Mouse (Mus musculus): ENCODE results near the gene Slc17a9.

Gene Slc17a9

DNA sequence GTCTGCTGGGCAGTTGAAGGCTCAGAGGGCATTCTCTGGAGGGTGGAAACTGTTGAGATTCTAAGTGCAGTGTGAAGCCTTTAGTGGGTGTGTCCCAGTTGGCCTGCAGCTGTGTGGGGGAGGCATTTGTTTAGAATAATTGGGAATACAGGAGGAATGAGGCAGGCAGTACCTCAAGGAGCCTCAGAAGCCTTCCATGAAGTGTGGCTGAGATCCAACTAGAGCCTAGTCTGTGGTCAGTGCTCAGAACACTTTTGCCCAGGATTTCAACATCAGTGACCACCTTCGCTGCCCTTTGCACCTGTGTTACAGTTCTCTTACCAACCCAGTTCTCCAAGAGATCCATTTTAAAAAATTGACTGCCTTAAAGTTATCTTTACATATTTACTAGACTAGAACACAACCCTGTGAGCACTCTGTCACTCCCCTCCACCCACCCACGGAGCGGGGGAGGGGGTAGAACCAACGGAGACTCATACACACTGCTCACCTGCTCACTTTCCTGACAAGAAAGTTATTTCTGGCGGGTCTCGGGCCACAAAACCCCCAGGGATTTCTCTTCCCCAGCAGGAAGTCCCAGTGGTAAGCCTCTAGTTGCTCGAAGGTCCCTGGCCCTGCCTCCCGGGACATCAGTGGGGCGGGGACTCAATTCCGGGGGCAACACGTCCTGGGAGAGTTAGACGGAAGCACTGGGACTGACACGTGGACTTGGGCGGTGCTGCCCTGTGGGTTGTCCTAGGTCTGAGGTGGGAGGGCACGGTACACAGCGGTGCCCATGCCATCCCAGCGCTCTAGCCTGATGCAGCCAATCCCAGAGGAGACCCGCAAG lies at the start of gene Slc17a9:
TSS of gene Slc17a9 (plus strand) at position 679 of the 829 bp plus-strand sequence.
- DNase-seq (ENCODE audit: low read depth, low spot score), result no peak

DNA sequence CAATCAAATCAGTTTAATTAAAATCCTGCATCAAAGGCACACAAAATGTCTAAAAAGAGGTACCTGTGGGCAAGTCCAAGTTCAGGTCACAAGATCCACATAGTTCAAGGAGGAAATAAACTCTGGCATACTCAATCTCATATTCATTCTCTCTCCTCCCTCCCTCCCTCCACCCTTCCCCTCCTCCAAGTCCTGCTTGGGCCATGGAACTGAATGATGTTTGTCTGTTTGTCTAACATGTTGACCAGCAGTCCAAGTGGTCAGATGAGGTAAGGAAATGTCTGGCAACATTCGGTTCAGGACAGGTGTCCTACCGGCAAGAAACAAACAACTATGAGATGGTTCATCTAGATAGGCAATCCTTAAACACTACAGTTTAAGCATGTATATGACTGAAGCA lies 48.4 kb upstream of the Slc17a9 start:
- DNase-seq (ENCODE audit: low read depth, low spot score), result no peak

DNA sequence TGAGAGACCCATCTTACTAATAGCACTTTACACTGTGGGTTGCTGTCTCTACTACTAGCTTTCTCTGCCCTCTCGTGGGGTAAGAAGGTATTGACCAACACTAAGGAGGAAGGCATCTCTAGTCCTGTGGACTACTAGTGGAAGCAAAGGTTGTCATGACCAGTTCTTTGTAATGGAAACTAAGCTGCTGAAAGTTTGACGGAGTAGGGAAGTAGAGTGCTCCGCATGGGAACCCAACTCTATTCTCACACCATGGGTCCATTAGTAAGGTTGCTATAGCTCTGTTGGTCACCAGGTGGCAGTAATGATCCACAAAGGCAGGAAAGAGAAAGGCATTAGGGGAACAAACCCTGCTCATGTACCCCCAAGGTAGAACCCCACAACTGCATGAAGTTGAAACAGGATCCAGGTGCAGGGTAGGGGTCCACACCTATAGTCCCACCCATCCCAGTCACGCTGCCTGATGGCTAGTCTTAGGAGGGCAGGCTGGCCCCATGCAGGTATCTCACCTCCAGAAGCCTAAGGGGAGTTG lies 46.4 kb upstream of the Slc17a9 start:
- peak; percentile 64 for DNase-seq (ENCODE audit: low read depth, low spot score)

DNA sequence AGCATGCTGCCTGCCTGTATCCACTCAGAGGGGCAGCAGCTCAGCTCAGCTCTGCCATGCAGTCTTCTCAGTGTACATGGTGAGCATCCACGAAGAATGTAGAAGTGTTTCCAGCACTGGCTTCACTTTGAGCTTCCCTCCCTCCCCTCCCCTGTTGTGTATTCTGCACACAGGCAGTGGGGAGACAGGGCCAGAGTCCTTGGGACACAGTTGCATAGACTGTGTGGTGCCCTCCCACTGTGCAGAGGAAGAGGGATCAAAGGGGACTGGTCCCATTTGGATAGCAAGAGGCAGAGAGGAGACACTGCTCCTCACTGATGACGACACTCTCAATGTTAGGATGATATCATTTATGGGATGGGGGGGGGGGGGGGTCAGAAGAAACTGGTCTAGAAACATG lies 43.8 kb upstream of the Slc17a9 start:
- DNase-seq (ENCODE audit: low read depth, low spot score), result no peak

DNA sequence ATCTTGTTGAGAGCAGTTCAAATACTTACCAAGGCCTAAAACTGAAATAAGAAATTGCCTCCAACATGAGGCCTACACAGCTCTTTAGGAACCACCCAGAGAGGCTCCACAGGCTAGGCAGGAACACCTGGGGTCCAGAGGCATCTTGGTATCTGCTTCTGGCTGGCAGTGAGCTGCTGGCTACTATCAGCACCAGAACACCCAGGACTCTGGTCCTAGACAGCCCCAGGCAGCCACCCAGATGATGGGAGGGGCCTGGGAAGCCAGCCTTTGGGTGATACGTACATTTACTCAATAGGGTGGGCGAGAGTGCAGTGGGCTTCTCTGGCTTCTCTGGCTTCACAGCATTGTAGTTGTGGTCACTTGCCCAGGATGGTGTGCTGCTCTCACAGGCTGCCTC lies 41.5 kb upstream of the Slc17a9 start:
- DNase-seq (ENCODE audit: low read depth, low spot score), result no peak

DNA sequence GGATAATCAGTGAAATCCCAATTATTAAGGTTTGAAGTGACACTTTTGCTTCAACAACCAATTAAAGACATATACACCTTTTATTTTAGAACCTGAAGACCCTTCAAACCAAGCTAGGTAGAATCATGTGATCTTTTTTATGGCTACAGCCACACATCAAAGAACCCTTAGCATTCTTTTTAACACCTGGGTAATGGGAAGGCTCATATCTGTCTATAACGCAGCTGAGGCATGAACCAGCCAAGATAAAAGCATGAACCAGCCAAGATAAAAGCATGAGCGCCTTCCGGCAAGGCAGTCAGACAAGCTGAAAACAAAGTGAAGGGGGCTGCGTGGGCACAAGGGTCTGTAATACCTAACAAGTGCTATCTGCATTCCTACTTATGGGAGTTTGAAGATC lies 41.0 kb upstream of the Slc17a9 start:
- DNase-seq (ENCODE audit: low read depth, low spot score), result no peak

DNA sequence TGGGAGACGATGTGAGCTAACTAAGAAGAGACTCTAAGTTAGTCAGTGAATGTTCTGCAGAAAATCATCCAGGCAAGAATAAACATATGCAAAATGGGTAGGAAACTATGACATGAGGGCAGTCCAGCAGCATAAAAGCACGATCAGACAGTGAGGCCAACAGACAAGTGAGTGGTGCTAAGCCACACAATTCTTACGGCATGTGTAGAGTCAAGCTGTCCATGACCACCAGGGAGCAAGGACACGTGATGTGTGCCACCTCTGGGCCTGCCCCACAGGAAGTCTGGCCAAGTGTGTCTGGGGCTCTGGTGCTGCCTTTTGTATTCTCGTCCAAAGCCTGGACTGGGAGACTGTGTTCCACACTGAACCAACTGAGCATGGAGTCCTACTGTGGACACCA lies 35.2 kb upstream of the Slc17a9 start:
- no peak for DNase-seq (ENCODE audit: low read depth, low spot score)

DNA sequence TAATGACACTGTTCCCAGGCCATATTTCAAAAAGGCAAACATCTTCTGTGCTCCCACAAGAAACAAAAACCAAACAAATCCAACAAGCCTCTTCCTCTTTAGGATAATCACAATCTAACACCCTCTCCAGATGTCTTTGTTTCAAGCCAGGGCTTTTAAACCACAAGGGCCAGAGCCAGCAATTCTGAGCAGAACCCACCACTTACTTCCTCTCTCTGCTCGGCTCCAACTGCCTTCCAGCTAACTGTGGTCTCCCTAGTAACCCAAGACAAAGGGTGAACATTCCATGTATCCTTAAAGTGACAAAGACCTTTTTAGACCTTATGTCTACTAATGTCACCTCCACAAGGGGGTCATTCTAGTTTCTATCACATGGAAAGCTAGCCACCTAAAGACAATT lies 32.4 kb upstream of the Slc17a9 start:
- peak; percentile 59 for DNase-seq (ENCODE audit: low read depth, low spot score)

DNA sequence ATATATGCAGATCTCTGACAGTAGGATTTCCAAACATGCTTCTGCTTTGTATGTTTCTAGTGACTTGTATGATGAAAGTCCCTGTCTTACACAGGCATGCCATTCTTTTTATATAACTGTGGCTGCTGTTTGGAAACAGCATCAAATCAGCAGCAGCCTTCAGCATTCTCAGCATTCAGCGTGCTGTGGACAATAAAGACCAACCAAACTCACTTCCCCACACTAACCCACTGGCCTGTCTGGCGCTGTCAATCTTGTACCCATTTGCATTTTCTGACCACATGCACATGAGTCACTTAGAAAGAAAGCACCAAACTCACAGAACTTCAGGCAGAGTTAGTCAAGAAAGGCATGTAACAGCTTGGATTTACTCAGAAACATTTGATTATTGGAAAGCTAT lies 29.9 kb upstream of the Slc17a9 start:
- no peak for DNase-seq (ENCODE audit: low read depth, low spot score)

DNA sequence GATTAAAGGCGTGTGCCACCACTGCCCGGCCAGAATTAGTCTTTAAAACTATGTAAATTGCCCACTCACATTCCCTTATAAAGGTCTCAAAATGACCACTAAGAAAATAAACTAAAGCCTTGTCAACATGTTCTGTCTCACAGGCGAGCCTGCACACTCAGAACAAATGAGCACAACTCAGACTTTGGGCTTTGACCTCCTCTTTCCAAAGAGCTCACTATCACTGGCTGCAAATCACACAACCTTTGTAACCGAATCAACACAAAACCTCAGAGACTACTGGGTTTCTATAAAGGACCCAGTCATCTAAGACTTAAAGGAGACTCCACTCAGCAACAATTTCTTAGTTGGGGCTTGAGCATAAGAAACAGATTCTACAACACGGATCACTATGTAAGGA lies 24.6 kb upstream of the Slc17a9 start:
- no peak for DNase-seq (ENCODE audit: low read depth, low spot score)

DNA sequence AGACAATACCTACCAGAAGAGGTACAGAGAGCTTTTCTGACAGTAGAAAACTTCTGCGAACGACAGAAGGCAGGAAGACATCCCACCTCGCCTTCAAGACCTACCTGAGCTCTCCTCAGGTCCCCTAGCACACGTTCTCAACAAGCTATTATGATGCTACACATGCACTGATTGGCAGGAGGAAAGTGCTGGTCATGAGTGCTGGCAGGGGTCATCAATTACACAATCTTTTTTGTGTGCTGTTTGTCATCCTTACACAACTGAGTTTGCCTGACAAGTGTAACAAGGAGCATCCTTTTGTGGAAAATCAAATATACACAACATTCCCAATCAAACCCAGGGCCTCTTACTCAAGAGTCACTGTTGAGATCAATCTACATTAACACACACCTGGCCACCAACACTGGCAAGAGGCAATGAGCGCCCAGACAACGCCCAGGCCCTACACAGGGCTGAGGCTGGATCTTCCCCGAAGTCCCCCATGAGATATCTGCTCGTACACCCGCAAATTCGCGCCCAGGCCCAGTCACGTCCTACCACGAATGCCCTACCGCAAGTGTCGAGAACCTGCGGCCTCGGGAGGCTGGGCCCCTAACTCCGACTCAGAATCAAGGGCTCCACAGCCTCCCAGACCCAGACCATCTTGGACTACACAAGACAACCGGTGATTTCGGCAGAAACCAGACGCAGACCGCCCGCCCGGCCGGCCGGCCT lies 23.9 kb upstream of the Slc17a9 start:
- DNase-seq (ENCODE audit: low read depth, low spot score), result peak; percentile 29

DNA sequence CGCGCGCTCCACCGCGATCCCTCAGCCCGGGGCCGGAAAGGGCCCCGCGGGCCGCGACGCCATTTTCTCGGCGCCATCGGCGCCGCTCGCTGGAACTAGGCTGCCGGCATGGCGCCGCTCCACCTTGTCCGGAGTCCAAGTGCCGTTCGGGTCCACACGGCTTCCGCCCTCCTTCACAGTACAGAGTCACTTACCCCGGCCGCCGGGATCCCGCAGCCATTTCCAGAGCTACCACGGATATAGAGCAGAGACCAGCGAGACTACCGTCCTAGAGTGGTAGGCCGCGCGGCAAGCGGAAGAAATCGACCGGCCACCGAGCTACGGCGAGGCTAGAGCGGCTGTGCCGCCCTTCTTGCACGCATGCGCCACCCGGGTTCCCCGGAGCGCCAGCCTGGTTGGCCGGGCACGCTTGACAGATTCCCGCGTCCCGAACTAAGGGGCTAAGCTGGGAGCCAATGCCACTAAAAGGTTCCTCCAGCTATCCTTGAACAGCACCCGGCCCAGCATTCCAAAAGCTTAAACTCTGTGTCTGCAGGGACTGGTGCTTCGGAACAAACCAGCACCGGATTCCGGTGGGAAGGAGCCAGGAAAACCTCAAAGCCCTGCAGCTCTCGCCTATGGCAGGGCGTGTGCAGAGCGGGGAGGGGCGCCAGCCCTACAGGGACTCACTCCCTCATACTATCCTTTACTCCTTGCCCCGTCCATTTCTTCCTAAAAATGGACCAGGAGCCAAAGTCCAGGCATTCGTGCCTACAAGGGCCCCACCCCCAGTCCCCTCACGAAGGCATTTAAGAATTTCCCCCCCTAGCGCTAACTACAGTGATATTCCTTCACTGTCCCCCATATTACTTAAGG lies 23.1 kb upstream of the Slc17a9 start:
- peak; percentile 92 for DNase-seq (ENCODE audit: low read depth, low spot score)

DNA sequence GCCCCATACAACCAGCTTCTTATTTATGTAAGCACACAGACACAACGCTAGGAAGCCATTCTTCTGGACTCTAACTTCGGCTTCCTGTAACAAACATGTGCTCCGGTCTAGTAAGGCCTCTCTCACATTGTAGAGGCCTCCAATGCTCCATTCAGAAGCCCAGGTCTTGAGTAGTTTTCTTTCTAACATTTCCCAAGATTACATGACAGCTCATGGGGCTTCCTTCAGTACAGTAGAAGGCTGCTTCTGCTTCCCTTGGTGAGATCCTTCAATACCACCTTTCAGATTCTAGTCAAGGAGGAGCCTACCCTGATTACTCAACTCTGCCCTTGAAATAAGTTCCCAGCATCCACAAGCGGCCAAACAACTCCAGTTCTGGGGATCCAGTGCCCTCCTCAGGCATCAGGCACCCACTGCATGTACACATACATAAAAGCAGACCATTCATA lies 22.3 kb upstream of the Slc17a9 start:
- no peak for DNase-seq (ENCODE audit: low read depth, low spot score)

DNA sequence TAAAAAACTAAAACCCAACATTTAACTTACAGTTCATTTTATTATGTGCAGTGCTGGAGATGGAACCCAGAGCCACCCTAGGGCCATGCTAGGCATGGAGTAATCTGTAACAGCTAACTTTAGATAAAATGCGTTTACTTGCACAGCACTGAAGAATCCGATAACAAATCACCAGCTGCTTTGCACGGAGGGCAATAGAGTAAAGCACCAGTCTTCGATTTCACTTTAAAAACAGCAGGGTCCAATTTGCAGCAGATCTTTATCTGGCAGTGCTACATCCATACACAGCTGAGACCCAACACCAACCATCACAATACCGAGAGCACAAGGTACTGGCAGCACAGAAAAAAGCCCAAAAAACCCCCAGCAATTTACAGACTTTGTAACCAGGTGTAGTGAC lies 21.9 kb upstream of the Slc17a9 start:
- no peak for DNase-seq (ENCODE audit: low read depth, low spot score)

DNA sequence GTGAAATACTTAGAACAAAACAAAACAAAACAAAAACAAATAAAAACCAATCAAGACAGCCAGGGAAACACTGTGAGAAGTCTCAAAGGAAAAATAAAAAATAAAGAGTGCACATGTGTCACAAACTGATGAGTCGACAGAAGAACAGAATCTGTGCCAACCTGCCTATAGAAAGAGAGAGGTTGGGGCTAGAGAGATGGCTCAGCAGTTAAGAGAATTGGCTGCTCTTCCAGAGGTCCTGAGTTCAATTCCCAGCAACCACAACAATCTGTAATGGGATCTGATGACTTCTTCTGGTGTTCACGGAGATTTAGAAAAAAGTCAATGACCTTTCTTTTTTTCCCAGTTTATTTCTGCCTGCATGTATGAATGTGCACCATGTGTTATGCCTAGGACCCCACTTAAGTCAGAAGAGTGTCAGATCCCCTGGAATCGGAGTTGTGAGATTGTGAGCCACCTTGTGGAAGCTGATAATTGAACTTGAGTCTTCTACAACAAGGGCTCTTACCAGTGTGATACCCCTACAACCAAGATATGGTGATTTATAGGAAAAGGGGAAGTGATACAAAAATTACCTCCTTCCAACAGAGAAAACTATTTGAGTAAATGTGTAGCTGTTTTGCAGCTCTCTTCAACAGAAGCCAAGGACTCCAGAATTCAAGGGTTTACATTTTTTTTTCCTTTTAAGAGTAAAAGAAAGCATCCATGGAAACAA lies 21.3 kb upstream of the Slc17a9 start:
- no peak for DNase-seq (ENCODE audit: low read depth, low spot score)

DNA sequence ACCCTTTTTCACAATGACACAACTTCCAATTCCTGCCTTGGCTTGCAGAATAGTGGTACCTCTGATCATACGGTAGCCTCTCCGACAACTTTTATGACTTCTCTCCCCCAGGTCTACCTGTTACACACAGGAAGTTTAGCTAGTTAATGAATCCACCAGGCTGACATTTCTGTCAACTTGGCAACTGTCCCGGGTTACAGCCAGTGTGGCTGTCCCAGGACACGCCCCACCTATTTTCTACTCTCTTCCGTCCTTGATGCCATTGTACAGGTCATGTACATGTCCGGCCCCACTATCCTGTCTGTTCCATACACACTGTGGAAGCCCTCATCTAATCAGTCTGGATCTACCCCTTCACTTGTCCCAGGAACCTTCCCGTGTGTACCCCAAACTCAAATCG lies 20.5 kb upstream of the Slc17a9 start:
- no peak for DNase-seq (ENCODE audit: low read depth, low spot score)

DNA sequence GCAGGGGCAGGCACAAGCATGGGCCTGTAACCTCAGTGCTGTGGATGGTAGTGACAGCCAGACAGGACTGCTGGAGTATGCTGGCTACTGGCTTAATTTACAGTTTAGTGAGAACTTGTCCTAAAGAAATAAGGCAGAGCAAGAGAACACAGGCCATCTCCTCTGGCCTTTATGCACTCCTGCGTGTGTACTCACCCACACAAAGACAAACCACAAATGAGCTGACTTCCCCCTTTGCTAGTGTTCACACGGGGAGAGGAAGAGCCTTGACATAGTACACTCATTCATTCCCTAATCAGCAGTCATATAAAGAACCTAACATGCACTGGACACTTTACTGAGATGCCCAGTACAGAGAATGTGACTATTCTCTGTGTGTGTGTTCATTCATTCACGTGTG lies 20.0 kb upstream of the Slc17a9 start:
- no peak for DNase-seq (ENCODE audit: low read depth, low spot score)

DNA sequence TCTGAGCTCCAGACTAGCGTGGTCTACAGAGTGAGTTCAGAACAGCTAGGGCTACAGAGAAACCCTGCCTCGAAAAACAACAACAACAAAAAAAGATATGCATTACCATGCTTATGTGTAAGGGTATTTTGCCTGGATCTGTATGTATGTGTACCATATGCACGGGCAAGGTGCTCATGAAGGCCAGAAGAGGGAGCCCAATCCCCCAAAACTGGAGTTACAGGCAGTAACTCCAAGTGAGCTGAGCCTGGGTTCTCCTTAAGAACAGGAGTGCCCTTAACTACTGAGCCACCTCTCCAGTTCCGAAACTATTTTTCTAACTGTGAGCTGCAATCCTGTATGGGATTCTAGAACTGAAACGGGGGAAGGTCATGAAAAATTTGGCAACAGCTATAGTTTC lies 19.1 kb upstream of the Slc17a9 start:
- no peak for DNase-seq (ENCODE audit: low read depth, low spot score)

DNA sequence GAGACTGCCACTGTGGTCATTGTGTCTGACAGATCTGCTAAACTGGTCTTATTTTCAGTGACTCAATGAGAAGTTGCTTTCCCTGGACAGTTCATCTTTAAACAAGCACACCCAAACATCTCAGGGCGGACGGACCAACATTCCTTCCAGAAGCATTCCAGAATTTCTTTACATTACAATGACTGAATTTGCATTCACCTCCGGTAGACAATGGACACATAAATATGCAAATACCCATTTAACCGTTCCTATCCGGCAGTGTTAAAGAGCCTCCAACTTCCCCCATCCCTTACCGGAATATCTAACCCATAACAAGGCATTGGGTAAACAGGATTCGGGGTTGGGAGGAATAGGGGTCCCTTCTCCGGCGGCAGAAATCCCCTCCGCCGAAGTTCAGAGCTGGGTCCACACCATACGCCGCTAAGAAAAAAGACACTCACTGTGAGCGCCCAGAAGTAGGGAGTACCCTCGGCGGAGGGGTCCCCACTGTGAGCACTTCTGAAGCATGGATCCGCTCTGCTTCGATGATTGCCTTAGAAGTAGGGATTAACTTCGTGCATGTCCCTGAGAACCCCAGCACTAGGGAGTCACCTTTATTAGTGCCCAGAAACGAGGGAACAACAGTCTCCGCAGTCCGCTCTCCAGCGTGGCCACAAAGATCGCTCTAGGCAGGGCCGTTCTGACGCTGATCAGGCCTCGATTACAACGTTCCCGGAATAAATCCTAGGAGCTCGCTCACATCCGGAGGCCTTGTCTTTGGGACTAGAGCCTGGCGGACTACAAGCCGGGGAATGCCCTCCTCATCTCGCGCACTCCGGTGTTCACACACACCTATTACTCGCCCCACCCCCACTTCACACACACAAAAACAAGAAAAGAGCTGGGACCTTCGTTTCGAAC lies 15.8 kb upstream of the Slc17a9 start:
- DNase-seq (ENCODE audit: low read depth, low spot score), result no peak

DNA sequence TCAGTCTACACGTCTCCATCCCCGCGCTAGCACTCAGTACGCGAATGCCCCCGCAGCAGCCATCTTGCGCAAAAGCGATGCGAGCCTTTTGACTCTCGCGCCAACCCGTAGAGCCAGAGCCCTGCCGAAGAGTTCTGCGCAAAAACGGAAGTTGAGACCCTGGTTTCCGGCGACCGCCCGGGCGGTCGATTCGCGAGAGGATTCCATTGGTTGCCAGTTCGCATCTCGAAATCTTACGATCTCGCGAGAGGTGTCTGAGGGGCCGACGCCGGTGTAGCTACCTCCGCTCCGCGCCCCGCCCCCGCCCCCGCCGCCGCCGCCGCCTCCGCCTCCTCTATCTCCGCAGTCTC lies 15.2 kb upstream of the Slc17a9 start, which contains the start of the genes Dido1 and Gid8:
TSS of gene Dido1 (minus strand) at position 77 of the 350 bp plus-strand sequence.
TSS of gene Gid8 (plus strand) at position 195 of the 350 bp plus-strand sequence.
- DNase-seq (ENCODE audit: low read depth, low spot score), result peak; percentile 99
